Mouse (Mus musculus) hindbrain, embryonic 11.5 days (tissue): ENCODE measurements around the gene Rab6b. TPM values are rescaled to one million over a fixed set of nuclear protein-coding genes. Genes with fewer than 3 reads are reported as not detected.

ENCODE experiments used
- ATAC-seq: fragments of 200-750 bp; cut with Nextera tagmentation; 2 replicates; pipeline ENCODE4 v1.8.0; 2017; ENCODE audit warnings: mild to moderate bottlenecking, moderate TSS enrichment, moderate library complexity; ENCODE audit not compliant: low FRiP score
- DNase-seq: peaks from one replicate; pipeline ENCODE4 v3.0.0-alpha.2; 2015; ENCODE audit warnings: low spot score
- H3K27ac ChIP-seq: fragments of 300-500 bp; sonication (generic); 2 replicates; pipeline ENCODE4 v1.5.1; 2014; ENCODE audit warnings: mild to moderate bottlenecking, low read depth, low read length
- H3K27me3 ChIP-seq: fragments of 300-500 bp; sonication (generic); 2 replicates; pipeline ENCODE4 v1.6.1; 2014; ENCODE audit warnings: mild to moderate bottlenecking, low read length, moderate library complexity, mixed read lengths; ENCODE audit not compliant: control insufficient read depth, insufficient read depth
- H3K36me3 ChIP-seq: fragments of 300-500 bp; sonication (generic); 2 replicates; pipeline ENCODE4 v1.6.1; 2014; ENCODE audit warnings: mild to moderate bottlenecking, low read length, moderate library complexity, mixed read lengths; ENCODE audit not compliant: control insufficient read depth, insufficient read depth
- H3K4me1 ChIP-seq: fragments of 300-500 bp; sonication (generic); replicated peaks from 2 replicates; pipeline ENCODE4 v1.6.1; 2014; ENCODE audit warnings: low read length, mixed read lengths; ENCODE audit not compliant: control insufficient read depth, insufficient read depth
- H3K4me2 ChIP-seq: fragments of 300-500 bp; sonication (generic); replicated peaks from 2 replicates; pipeline ENCODE4 v1.6.1; 2014; ENCODE audit warnings: mild to moderate bottlenecking, low read depth, low read length
- H3K4me3 ChIP-seq: fragments of 300-500 bp; sonication (generic); 2 replicates; pipeline ENCODE4 v1.5.1; 2014; ENCODE audit warnings: low read depth, low read length
- H3K9ac ChIP-seq: fragments of 300-500 bp; sonication (generic); 2 replicates; pipeline ENCODE4 v1.6.1; 2014; ENCODE audit warnings: low read depth, low read length
- H3K9me3 ChIP-seq: fragments of 300-500 bp; sonication (generic); 2 replicates; pipeline ENCODE4 v1.6.1; 2016; ENCODE audit warnings: low read length; ENCODE audit not compliant: control insufficient read depth
- WGBS: fragments of 180-500 bp; shearing (Covaris S2); extraction: QIAGEN DNeasy Blood & Tissue Kit; methylation state at CpG from one replicate; pipeline ENCODE4 v1.1.7; 2014; 5-methylcytosine and 5-hydroxymethylcytosine counted together
- polyA plus RNA-seq: library from polyadenylated mRNA; unstranded; fragments of >200 nt; fragmentation: Nextera tagmentation; extraction: Ambion mirVana; gene quantifications from 2 replicates; pipeline ENCODE4 v1.2.1, GENCODE M21; 2014

Rab6b gene
- polyA plus RNA-seq, 1 experiment from 2014 or later, result 24.1 TPM

DNA sequence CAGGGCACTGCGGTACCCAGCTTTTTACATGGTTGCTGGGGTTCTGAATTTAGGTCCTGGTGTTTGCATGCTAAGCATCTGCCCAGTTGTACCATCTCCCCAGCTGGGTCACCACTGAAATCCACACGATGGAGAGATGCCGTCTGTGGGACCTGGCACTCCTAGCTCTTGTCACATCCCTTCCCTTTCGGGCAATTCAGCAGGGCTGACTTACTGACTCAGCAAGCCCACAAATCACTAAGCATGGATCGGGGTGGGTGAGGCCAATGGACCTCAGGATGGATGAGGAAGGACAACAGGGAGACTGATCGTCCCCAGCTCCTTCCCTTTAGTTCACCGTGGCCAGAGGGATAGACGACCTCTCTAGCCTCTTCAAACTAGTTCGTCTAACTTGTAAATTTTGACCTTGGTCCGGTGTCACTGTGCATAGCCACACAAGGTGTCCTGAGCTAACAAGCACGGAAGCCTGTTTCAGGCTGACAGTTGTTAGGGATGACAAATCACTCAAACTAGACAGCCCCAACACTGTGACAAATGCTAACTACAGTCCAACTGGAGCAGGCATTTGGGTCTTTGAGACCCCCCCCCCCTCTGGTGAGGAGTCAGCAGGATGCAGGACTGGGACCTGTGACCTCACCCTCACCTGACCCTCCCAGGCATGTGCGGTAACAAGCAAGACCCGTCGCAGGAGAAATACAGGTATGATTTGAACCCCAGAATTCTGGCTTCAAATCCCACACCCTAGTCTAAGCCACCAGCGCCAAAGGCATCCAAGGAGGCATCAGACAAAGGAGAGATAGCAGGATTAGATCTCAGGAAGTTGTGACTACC, 117.7 kb downstream of the Rab6b start:
- Histone ChIP-seq H3K9me3 (no peaks in the 10 kb centered on the region), H3K27me3 (no peaks in the 10 kb centered on the region), H3K4me2 (no peak overlapping the region; the same call in 1 of the 2 replicates), H3K4me3 (no peak overlapping the region), H3K36me3 (no peaks in the 10 kb centered on the region), H3K4me1 (no peaks in the 10 kb centered on the region), H3K27ac (no peak overlapping the region), H3K9ac (no peak overlapping the region)
- DNase-seq (no peak), ATAC-seq (no peak)
- 85% methylated on average over 15 of the region's 15 CpGs for WGBS

DNA sequence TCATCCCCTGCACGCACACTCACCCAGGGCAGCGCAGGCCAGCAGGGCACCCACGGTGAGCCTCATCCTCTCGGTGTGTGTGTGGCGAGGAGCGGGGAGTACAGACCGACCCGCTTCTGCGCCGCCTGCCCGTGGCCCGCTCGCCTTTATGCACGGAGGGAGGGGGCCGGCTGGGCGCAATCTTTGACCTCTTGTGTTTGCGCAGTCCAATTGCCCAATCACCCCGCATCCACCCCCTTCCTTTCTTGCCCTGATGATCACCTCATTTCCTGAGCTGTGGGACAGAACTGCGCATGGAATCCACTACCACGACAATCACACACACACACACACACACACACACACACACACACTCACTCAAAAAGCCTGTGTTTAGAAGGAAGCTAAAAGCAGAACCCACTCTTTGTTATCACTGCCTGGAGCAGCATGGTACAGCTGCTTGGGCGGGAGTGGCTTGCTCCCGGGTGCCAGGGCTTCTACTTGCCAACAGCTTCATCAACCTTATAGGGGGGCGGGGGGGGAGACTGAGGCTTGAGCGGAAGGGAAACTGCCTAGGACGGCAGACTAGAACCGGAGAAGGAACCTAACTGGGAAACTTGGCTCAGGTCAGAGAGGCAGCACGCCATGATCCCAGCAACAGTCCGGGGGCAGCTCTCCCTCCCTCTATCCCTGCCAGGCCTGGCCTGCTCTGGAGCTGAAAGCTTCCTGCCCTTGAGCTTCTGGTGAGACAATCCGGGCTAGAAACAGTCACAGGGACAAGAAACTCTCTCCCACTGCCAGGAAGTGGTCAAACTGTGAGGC, 118.8 kb downstream of the Rab6b start, which contains the start of the genes Gm20425 and Trf:
TSS of gene Gm20425 (minus strand) at position 157 of the 801 bp plus-strand sequence.
TSS of gene Trf (minus strand) at position 294 of the 801 bp plus-strand sequence.
- peak within 1 kb of the TSS; percentile 24; the same call in 1 of the 2 replicates for H3K27ac ChIP-seq

DNA sequence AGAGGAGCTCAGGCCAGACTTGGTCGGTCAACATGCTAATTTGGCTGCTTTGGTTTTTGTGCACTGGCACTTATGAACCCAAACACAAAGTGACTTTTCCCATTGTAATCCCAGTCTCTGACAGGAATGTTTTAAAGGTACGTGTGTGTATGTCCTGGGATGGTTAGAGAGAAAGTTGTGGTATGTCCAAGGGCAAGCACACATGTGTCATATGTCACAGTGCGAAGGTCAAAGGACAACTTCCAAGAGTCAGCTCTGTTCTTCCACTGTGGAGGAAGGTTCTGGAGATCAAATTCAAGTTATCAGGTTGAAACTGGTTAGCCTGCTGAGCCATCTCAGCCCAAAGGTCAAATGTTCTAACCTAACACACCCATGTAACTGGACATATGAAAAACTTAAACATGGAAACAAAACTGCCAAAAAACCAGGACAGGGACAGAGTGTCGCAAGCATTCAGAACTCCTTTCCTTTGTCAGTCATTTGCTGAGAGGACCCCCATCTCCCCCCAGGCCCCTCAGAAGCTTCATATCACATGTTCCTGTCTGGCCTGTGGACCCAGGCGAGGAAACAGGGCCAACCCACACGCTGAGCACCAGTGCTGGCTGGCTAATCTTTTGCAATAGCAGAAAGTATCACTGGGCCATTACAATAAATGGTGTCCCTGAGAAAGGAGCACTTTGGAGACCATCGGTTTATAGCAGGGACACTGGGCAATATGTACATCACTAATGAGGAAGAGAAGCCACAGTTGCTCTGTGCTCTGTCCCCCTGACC, 120.8 kb downstream of the Rab6b start:
- Histone ChIP-seq H3K27ac (no peak overlapping the region), H3K27me3 (no peaks in the 10 kb centered on the region), H3K4me1 (no peaks in the 10 kb centered on the region), H3K9ac (no peak overlapping the region), H3K9me3 (no peaks in the 10 kb centered on the region), H3K36me3 (no peaks in the 10 kb centered on the region), H3K4me2 (no peak overlapping the region), H3K4me3 (no peak overlapping the region)
- DNase-seq (no peak), ATAC-seq (no peak)
- 89% methylated on average over 7 of the region's 7 CpGs for WGBS

More for the DNA sequence above, 118.8 kb downstream of the Rab6b start, which contains the start of the genes Gm20425 and Trf:
- Histone ChIP-seq H3K9ac (no peak within 1 kb of the TSS; the same call in 1 of the 2 replicates), H3K9me3 (no peaks in the 10 kb centered on the region), H3K27me3 (no peaks in the 10 kb centered on the region), H3K4me3 (no peak within 1 kb of the TSS), H3K4me1 (no peaks in the 10 kb centered on the region), H3K36me3 (no peaks in the 10 kb centered on the region), H3K4me2 (no peak within 1 kb of the TSS; the same call in 1 of the 2 replicates)
- no peak for ATAC-seq
- DNase-seq, result peak; percentile 36
- WGBS, result 53% methylated on average over 29 of the region's 29 CpGs

DNA sequence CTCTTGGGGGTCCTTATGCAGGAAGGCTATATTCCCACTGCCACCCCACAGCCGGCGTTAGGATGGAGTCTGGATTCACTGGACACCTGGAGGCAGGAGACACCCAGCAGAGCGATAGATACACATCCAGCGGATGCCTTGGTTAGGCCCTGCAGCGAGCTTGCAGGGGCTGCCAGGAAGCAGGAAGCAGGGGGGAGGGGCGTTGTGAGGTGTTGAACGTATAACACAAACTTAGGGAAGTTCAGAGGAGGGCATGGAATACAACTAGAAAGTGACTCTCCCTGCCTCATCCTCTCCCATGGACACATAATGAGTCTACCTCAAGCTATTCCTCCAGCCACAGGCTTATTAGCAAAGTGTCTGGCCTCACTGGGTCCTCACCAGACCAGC, 121.4 kb downstream of the Rab6b start:
- DNase-seq (no peak), ATAC-seq (no peak)
- no peaks in the 10 kb centered on the region for H3K9me3 ChIP-seq
- 71% methylated on average over 7 of the region's 7 CpGs for WGBS
- no peaks in the 10 kb centered on the region for H3K36me3 ChIP-seq
- no peaks in the 10 kb centered on the region for H3K4me1 ChIP-seq
- H3K27me3 ChIP-seq, result no peaks in the 10 kb centered on the region
- H3K4me3 ChIP-seq, result no peak overlapping the region
- no peak overlapping the region for H3K9ac ChIP-seq
- H3K27ac ChIP-seq, result no peak overlapping the region
- H3K4me2 ChIP-seq, result no peak overlapping the region

DNA sequence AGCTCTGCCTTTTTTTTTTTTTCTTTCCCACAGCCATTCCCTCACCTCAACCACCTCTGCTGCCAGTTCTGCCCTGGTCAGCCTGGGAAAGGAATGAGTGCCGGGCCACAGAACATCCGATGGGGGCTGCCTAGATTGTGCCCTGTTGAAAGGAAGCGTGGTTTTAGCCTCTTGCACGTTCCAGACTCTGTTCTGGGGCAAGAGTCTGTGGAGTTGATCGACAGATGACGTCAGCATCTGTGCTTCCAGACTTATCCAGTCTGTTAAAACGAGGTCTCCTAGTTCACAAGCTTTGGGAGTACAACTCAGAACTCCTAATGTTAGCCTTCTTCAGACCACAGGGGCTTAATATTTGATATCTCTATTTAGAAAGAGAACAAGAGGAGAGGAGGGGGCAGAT, 122.5 kb downstream of the Rab6b start:
- Histone ChIP-seq H3K9me3 (no peaks in the 10 kb centered on the region), H3K36me3 (no peaks in the 10 kb centered on the region), H3K4me2 (no peak overlapping the region), H3K4me3 (no peak overlapping the region), H3K9ac (no peak overlapping the region), H3K27ac (no peak overlapping the region), H3K4me1 (no peaks in the 10 kb centered on the region), H3K27me3 (no peaks in the 10 kb centered on the region)
- ATAC-seq, result no peak
- no peak for DNase-seq
- 70% methylated on average over 7 of the region's 7 CpGs for WGBS

DNA sequence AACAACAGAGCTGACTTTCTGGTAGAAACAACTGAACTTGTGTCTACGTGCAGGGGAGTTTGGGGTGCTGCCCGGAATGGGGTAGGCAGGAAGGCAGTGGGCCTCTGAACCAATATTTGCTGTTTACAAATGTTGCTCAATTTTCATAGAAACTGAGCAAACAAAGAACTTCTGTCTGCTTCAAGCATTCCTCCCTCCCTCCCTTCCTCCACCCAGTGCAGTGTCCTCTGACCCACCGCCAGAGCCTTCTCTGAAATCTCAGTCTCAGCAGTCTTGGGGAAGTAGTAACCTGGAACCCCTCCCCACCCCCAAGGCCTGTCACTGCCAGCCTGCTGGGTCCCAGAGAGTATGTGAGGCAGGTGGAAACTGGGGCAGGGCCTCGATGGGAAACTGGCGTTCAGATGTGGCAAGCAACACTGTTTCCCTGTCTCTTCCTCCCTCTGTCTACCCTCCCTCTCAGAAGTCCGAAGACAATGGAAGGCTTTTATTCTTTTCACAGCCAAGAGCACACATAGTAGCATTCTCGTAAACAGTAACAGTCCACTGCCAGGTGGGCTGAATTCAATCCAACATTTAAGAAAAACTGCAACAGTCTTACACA, 123.1 kb downstream of the Rab6b start:
- Histone ChIP-seq H3K9me3 (no peaks in the 10 kb centered on the region), H3K4me3 (no peak overlapping the region), H3K36me3 (no peaks in the 10 kb centered on the region), H3K9ac (no peak overlapping the region), H3K4me2 (no peak overlapping the region), H3K27me3 (no peaks in the 10 kb centered on the region), H3K4me1 (no peaks in the 10 kb centered on the region), H3K27ac (0 out of 2 replicates have a peak overlapping the region, but pooled peaks have one; percentile 10)
- DNase-seq (no peak), ATAC-seq (no peak)
- 61% methylated on average over 7 of the region's 7 CpGs for WGBS
